Mouse (Mus musculus) left cerebral cortex, postnatal 10 days (tissue): Measurements from ENCODE around the gene Msl2. TPM values are rescaled to one million over a fixed set of nuclear protein-coding genes. Genes with fewer than 3 reads are reported as not detected.

ENCODE experiments used
- DNase-seq, 2 experiments: peaks; one replicate each; pipeline ENCODE4 v3.0.0; 2021 to 2022; ENCODE audit warnings: low spot score in 2 of 2, mixed read lengths in 1 of 2; ENCODE audit errors: extremely low spot score in 1 of 2
- intact Hi-C: fragments of 180-260 bp; cut with DNase I; formaldehyde crosslinking; loops from one replicate; pipeline ENCODE4 v1.15.1; 2025
- total RNA-seq, 2 experiments: library from RNA; stranded (reverse); gene quantifications; 2 replicates each; pipeline ENCODE4 v1.2.3; 2021

Msl2 gene
- total RNA-seq, 2 experiments from 2014 or later, result 58.1 to 58.3 TPM

GRCm38 (mm10) chr9:101073041-101073986, 587 bp upstream of the Msl2 start:
- intact Hi-C loops, result loop anchor here (5.0 kb wide), 1 partner anchor 41 kb away; the partner anchor contains the start of gene Pccb

GRCm38 (mm10) chr9:101074332-101075021, 576 bp downstream of the Msl2 start:
- DNase-seq, result peak; percentile 57 to 93
- intact Hi-C loops, result loop anchor here (5.0 kb wide), 1 partner anchor 42 kb away; the partner anchor contains the start of gene Pccb

More at GRCm38 (mm10) chr9:101073041-101073986, 587 bp upstream of the Msl2 start:
- peak; percentile 98 to 100 for DNase-seq

DNA sequence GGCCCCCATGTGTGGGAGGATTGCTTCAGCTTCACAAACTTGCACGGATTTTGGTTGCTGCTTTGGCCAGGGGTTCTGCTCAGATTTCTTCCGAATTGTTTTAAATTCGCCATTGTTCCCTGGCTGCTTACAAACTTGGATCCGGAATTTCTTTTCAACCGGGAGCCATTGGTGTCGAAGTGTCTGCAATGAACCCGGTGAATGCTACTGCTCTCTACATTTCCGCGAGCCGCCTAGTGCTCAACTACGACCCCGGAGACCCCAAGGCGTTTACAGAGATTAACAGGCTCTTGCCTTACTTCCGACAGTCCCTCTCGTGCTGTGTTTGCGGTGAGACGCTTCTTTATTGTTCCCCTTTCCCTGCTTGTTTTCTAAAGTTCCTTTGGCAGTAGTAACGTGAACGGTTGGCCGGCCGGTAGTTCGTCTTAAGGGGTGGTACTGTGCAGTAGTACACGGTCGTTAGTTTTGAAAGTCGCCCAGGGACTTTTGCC, 1.2 kb downstream of the Msl2 start:
- DNase-seq, result peak in 1 of 2 experiments; percentile 30
- intact Hi-C loops, result no loop called here

DNA sequence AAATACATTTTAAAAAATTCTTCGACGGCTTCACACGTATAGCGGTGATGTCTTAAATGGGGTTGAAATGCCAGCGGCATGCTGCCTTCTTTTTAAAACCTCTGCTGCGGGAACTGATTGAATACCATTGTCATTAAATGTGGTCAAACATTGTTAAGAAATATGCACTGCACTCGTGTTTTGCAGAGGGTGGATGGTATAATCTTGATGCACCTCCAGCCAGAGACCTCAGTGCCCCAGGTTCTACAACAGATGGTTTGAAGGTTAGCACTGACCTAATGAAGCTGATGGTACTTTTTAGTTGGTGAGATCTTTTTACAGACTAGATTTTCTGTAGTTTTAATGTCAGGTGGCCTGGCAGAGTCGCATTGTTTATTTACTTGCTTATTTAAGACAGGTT, 1.8 kb downstream of the Msl2 start:
- no peak for DNase-seq
- intact Hi-C loops, result no loop called here

GRCm38 (mm10) chr9:101076095-101076875, 2.4 kb downstream of the Msl2 start:
- DNase-seq, result no peak
- intact Hi-C loops, result no loop called here

- intact Hi-C loops, result no loop called here
- no peak for DNase-seq
These were observed 3.6 kb downstream of the Msl2 start for GRCm38 (mm10) chr9:101077486-101077885.

GRCm38 (mm10) chr9:101078579-101078978, 4.7 kb downstream of the Msl2 start:
- no peak for DNase-seq
- intact Hi-C loops, result no loop called here

DNA sequence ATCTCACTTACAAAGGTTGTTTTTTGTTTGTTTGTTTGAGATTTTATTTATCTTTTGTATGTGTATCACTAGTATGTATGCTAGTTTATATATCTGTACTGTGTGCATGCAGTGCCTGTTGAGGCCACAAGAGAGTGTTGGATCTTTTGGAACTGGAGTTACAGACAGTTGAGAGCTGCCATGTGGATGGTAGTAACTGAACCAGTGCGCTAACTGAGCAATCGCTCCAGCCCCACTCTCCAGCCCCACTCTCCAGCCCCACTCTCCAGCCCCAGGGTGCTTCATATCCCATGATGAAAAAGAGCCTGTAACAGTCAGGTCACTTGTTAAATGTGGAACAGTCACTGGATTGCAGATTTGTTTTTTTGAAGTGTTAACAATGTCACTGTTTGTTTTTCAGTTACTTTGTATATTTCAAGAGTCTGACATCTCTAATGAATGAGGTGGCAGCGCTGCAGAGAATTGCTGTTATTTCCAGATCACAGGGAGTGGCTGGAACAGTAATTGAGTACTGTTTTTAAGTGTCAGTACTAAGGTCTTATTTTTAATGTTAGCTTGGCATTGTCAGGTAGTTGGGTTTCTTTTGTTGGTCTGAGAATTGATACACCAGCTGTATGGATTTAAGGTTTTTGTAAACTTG, 6.3 kb downstream of the Msl2 start:
- no peak for DNase-seq
- intact Hi-C loops, result no loop called here

- peak in 1 of 2 experiments; percentile 55 for DNase-seq
- intact Hi-C loops, result no loop called here
These were observed 9.8 kb downstream of the Msl2 start for GRCm38 (mm10) chr9:101083728-101084127.

- DNase-seq, result no peak
- intact Hi-C loops, result no loop called here
These were observed 21.5 kb downstream of the Msl2 start for GRCm38 (mm10) chr9:101095425-101095824.

DNA sequence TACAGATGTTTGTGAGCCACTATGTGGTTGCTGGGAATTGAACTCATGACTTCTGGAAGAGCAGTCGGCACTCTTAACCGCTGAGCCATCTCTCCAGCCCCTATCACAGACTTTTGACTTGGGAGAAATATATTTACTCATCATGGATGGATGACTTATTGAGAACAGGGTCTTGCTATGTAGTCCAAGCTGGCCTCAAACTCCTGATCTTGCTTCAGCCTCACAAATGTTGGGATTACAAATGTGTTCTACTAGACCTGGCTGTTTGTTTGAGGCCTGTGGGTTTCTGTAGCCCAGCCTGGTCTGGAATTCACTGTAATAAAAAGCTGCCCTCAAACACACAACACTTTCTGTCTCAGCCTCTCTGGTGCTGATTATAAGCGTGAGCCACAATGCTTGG, 22.6 kb downstream of the Msl2 start:
- intact Hi-C loops, result no loop called here
- no peak for DNase-seq

GRCm38 (mm10) chr9:101097542-101097941, 23.6 kb downstream of the Msl2 start:
- intact Hi-C loops, result no loop called here
- no peak for DNase-seq

GRCm38 (mm10) chr9:101099445-101099844, 25.5 kb downstream of the Msl2 start:
- intact Hi-C loops, result no loop called here
- no peak for DNase-seq

- no peak for DNase-seq
- intact Hi-C loops, result no loop called here
These were observed 26.3 kb downstream of the Msl2 start for GRCm38 (mm10) chr9:101100163-101100562.

DNA sequence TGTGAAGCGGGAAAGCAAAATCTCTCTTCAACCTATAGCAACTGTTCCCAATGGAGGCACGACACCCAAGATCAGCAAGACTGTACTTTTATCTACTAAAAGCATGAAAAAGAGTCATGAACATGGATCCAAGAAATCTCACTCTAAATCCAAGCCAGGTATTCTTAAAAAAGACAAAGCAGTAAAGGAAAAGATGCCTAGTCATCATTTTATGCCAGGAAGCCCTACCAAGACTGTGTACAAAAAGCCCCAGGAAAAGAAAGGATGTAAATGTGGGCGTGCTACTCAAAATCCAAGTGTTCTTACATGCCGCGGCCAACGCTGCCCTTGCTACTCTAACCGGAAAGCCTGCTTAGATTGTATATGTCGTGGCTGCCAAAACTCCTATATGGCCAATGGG, 27.6 kb downstream of the Msl2 start:
- intact Hi-C loops, result no loop called here
- DNase-seq, result no peak

DNA sequence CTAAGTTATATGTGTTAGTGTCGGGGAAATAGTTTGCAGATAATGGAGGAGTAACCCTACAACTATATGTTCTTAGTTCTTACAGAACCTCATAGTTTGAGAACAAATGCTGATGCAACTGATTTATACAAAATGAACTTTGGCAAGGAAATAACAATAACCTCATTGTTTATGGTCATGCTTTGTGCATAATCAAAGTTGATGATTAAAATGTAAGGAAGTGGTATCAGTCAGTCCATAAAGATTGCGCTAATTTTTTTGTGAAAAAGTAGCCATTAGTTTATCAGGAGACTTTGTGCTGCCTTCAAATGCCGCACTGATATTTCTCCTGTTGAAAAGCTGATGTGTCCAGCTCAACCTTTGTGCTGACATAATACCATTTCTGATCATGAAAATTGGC, 28.4 kb downstream of the Msl2 start:
- no peak for DNase-seq
- intact Hi-C loops, result no loop called here

DNA sequence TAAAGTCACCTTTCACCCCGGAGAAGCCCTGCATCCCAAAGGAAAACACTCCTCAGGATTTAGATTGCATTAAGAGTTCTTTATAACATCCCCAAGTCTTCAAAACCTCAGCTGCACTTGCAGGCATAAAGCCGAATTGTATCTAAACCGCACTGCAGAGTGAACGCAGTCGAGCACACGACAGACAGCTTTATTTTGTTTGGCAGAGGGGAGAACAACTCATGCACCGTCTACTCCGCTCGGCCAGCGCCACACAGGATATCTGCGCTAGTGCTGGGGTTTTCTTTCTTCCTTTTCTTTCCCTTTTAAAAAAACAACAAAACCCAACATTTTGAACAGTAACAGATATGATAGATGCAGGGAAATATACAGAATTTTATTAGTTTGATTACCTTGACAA, 31.0 kb downstream of the Msl2 start:
- intact Hi-C loops, result no loop called here
- DNase-seq, result no peak

DNA sequence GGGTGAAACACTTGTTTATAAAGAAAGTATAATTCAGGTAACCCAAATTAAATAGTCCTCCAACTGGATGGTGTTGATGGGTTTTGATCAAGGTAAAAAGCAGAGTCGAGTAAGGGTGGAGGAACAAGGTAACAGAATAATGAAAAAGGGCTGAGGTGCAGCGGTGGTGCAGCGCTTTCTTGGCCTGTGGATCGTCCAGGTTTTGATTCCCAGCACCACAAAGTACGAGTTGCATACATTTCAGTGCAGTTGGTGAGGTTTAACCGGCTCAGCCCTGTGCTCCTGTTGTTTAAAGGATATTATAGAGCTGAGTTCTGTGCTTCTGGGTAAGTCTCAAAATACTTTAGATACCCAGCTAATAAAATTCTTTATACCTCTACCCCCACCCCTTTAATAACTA, 31.8 kb downstream of the Msl2 start:
- intact Hi-C loops, result no loop called here
- DNase-seq, result no peak

- intact Hi-C loops, result no loop called here
- no peak for DNase-seq
These were observed 33.5 kb downstream of the Msl2 start for GRCm38 (mm10) chr9:101107386-101107785.
